10 mouse cellular contexts compared by ENCODE assay signal in the genomic region with DNA sequence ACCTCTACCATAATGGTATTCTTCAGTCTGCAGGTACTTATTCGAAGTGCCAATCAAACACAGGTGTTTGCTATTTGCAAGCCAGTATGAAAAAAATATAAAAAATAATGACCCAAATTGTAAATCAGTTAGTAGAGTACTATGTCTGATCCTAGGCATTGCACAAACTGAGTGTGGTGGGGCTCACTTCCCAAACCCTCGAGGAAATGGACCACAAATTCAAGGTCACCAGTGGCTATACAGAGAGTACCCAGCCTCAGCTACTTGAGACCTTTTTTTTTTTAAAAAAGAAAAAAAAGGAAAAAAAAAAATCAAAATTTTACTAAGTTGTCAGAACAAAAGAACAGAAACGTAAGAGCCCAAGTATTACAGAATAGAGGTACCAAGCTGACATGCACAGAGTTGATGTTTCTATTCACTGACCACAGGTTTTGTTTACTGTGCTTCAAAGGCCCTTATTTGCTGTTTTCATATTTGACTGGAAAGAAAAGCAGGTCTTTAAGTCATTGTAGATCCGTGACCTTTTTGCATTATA. TPM values are rescaled to one million over a fixed set of nuclear protein-coding genes. Genes with fewer than 3 reads are reported as not detected.
DNase-seq lines count a peak whose midpoint lies in the region; ATAC-seq and TF ChIP-seq lines count a peak whose summit lies in the region.
"Had no signal": no experiment of that assay in that cellular context is flagged by ENCODE, and none has a peak within 500 bp of the region (broad histone marks: within the 10 kb centered on the region; RNA-seq: fewer than 3 reads in every experiment).

No protein-coding gene starts in this region.

- WGBS in heart, embryonic 11.5 days (ENCODE audit: insufficient replicate concordance) = 83% methylated on average over 4 of the region's 4 CpGs
- 62% methylated on average over 4 of the region's 4 CpGs for WGBS in stomach, embryonic 15.5 days
- WGBS in stomach, postnatal 0 days = 50% methylated on average over 4 of the region's 4 CpGs
- WGBS in limb, embryonic 11.5 days = 86% methylated on average over 4 of the region's 4 CpGs
- 61% methylated on average over 4 of the region's 4 CpGs for WGBS in stomach, embryonic 16.5 days

- no peak for DNase-seq in heart, adult 18-20 months
- no peak for DNase-seq in stomach, postnatal 0 days (ENCODE audit: low spot score)
- DNase-seq in limb, embryonic 11.5 days (ENCODE audit: low spot score) = no peak
- DNase-seq in thymus, postnatal 36 days = no peak
- DNase-seq: cerebellum, adult 8-10 months; kidney, postnatal 10 days had no signal

- H3K9ac ChIP-seq in heart, embryonic 11.5 days (ENCODE audit: low read depth, low read length) = no peak overlapping the region
- H3K9ac ChIP-seq in stomach, embryonic 15.5 days = no peak overlapping the region
- H3K9ac ChIP-seq in stomach, postnatal 0 days (ENCODE audit: low read length) = no peak overlapping the region
- H3K9ac ChIP-seq in limb, embryonic 11.5 days (ENCODE audit: low read length) = no peak overlapping the region
- H3K9ac ChIP-seq in stomach, embryonic 16.5 days (ENCODE audit: low read length) = no peak overlapping the region

- H3K36me3 ChIP-seq in heart, embryonic 11.5 days (ENCODE audit: control insufficient read depth, insufficient read depth, low read length) = no peaks in the 10 kb centered on the region; the same call in 1 of the 2 replicates
- no peaks in the 10 kb centered on the region for H3K36me3 ChIP-seq in stomach, embryonic 15.5 days
- H3K36me3 ChIP-seq in stomach, postnatal 0 days (ENCODE audit: control insufficient read depth, insufficient read depth, low read length) = no peaks in the 10 kb centered on the region
- H3K36me3 ChIP-seq in limb, embryonic 11.5 days (ENCODE audit: control insufficient read depth, insufficient read depth, low read length) = peaks cover 2% of the 10 kb centered on the region; the same call in 1 of the 2 replicates
- no peaks in the 10 kb centered on the region for H3K36me3 ChIP-seq in stomach, embryonic 16.5 days (ENCODE audit: control insufficient read depth, insufficient read depth, low read length)

- 0 out of 2 replicates have a peak overlapping the region, but pooled peaks have one; percentile 8 for H3K4me3 ChIP-seq in heart, embryonic 11.5 days (ENCODE audit: low read depth, low read length)
- H3K4me3 ChIP-seq in stomach, embryonic 15.5 days (replicated peaks) = no peak overlapping the region
- no peak overlapping the region for H3K4me3 ChIP-seq in stomach, postnatal 0 days (ENCODE audit: low read depth, low read length)
- peak overlapping the region; percentile 5; the same call in 1 of the 2 replicates for H3K4me3 ChIP-seq in limb, embryonic 11.5 days (ENCODE audit: low read depth, low read length)
- H3K4me3 ChIP-seq in stomach, embryonic 16.5 days (replicated peaks; ENCODE audit: low read length) = no peak overlapping the region

- H3K4me2 ChIP-seq in heart, embryonic 11.5 days = peak overlapping the region; percentile 31
- peak overlapping the region; percentile 20; the same call in 1 of the 2 replicates for H3K4me2 ChIP-seq in stomach, embryonic 15.5 days
- no peak overlapping the region for H3K4me2 ChIP-seq in stomach, postnatal 0 days (replicated peaks; ENCODE audit: low read depth)
- peak overlapping the region; percentile 25; the same call in 1 of the 2 replicates for H3K4me2 ChIP-seq in limb, embryonic 11.5 days (ENCODE audit: low read depth, severe bottlenecking)
- H3K4me2 ChIP-seq in stomach, embryonic 16.5 days (ENCODE audit: low read depth, low read length) = 0 out of 2 replicates have a peak overlapping the region, but pooled peaks have one; percentile 56

- peaks cover 21% of the 10 kb centered on the region for H3K4me1 ChIP-seq in heart, embryonic 11.5 days (ENCODE audit: control insufficient read depth, insufficient read depth, low read length)
- peaks cover 15% of the 10 kb centered on the region for H3K4me1 ChIP-seq in stomach, embryonic 15.5 days
- H3K4me1 ChIP-seq in stomach, postnatal 0 days (replicated peaks; ENCODE audit: control insufficient read depth, insufficient read depth) = no peaks in the 10 kb centered on the region
- peaks cover 12% of the 10 kb centered on the region for H3K4me1 ChIP-seq in limb, embryonic 11.5 days (ENCODE audit: control insufficient read depth, insufficient read depth, low read length)
- peaks cover 24% of the 10 kb centered on the region for H3K4me1 ChIP-seq in stomach, embryonic 16.5 days (ENCODE audit: control insufficient read depth, insufficient read depth, low read length)

- TF ChIP-seq EP300 in stomach, postnatal 0 days (optimal IDR thresholded peaks at IDR 0.05) = no peak

- H3K27ac ChIP-seq in heart, embryonic 11.5 days (ENCODE audit: low read depth, low read length) = no peak overlapping the region
- H3K27ac ChIP-seq in stomach, embryonic 15.5 days = no peak overlapping the region
- H3K27ac ChIP-seq in stomach, postnatal 0 days (replicated peaks) = no peak overlapping the region
- H3K27ac ChIP-seq in limb, embryonic 11.5 days (replicated peaks; ENCODE audit: low read depth, low read length) = no peak overlapping the region
- no peak overlapping the region for H3K27ac ChIP-seq in stomach, embryonic 16.5 days (ENCODE audit: low read length)

- H3K27me3 ChIP-seq in heart, embryonic 11.5 days (ENCODE audit: control insufficient read depth, insufficient read depth, low read length) = no peaks in the 10 kb centered on the region
- H3K27me3 ChIP-seq in stomach, embryonic 15.5 days (replicated peaks) = no peaks in the 10 kb centered on the region
- H3K27me3 ChIP-seq in stomach, postnatal 0 days (ENCODE audit: control insufficient read depth, insufficient read depth, low read length) = no peaks in the 10 kb centered on the region
- no peaks in the 10 kb centered on the region for H3K27me3 ChIP-seq in limb, embryonic 11.5 days (ENCODE audit: control insufficient read depth, insufficient read depth, low read length)
- no peaks in the 10 kb centered on the region for H3K27me3 ChIP-seq in stomach, embryonic 16.5 days (ENCODE audit: control insufficient read depth, insufficient read depth, low read length)

- H3K9me3 ChIP-seq in heart, embryonic 11.5 days (replicated peaks; ENCODE audit: control insufficient read depth, low read length) = no peaks in the 10 kb centered on the region
- no peaks in the 10 kb centered on the region for H3K9me3 ChIP-seq in stomach, embryonic 15.5 days
- no peaks in the 10 kb centered on the region for H3K9me3 ChIP-seq in stomach, postnatal 0 days (ENCODE audit: control insufficient read depth, low read length)
- no peaks in the 10 kb centered on the region for H3K9me3 ChIP-seq in limb, embryonic 11.5 days (ENCODE audit: control insufficient read depth, low read length)
- no peaks in the 10 kb centered on the region for H3K9me3 ChIP-seq in stomach, embryonic 16.5 days (replicated peaks; ENCODE audit: control insufficient read depth, low read length)

- ATAC-seq in heart, embryonic 11.5 days (replicated peaks; ENCODE audit: insufficient number of reproducible peaks, low FRiP score, low TSS enrichment) = no peak
- no peak for ATAC-seq in stomach, embryonic 15.5 days (ENCODE audit: insufficient read depth, low FRiP score, low read depth)
- no peak for ATAC-seq in stomach, postnatal 0 days (ENCODE audit: low FRiP score, low TSS enrichment)
- no peak for ATAC-seq in limb, embryonic 11.5 days (ENCODE audit: insufficient number of reproducible peaks, low FRiP score, low TSS enrichment, low read depth)
- no peak for ATAC-seq in stomach, embryonic 16.5 days (ENCODE audit: insufficient read depth, low FRiP score)
- ATAC-seq in inflammation-experienced regulatory T-cells, adult 6 months = no peak

- TF ChIP-seq CTCF in stomach, postnatal 0 days (IDR thresholded peaks at IDR 0.05; ENCODE audit: low read depth) = no peak

RNA-seq across cellular contexts. Expression of a gene that starts 2.9 kb away (rescaled TPM):
- polyA plus RNA-seq in heart, embryonic 11.5 days (2014; fragmentation: Nextera tagmentation; extraction: Ambion mirVana) = 73.0 and 83.1 TPM in 2 replicates
- 10 to 100 TPM; 34.3 to 38.7 TPM for total RNA-seq in heart, adult 18-20 months (2021)
- polyA plus RNA-seq in stomach, embryonic 15.5 days (2015; fragmentation: Nextera tagmentation; extraction: Ambion mirVana) = 91.4 and 96.2 TPM in 2 replicates
- polyA plus RNA-seq in stomach, postnatal 0 days (2015; fragmentation: Nextera tagmentation; extraction: Ambion mirVana) = 37.7 and 38.6 TPM in 2 replicates
- 162 and 189 TPM in 2 replicates for polyA plus RNA-seq in limb, embryonic 11.5 days (2014; fragmentation: Nextera tagmentation; extraction: Ambion mirVana)
- polyA plus RNA-seq in stomach, embryonic 16.5 days (2015; fragmentation: Nextera tagmentation; extraction: Ambion mirVana) = 52.8 and 54.5 TPM in 2 replicates
- polyA plus RNA-seq in inflammation-experienced regulatory T-cells, adult 6 months (2017; shearing (Covaris generic)) = 10 to 100 TPM; 35.0 to 40.3 (median 39.9) TPM

RNA-seq across cellular contexts. Expression of a gene that starts 42.5 kb away (rescaled TPM):
- polyA plus RNA-seq in heart, embryonic 11.5 days (2014; fragmentation: Nextera tagmentation; extraction: Ambion mirVana) = 12.3 and 16.1 TPM in 2 replicates
- total RNA-seq in heart, adult 18-20 months (2021) = 1 to 10 TPM; 4.1 to 4.5 TPM
- polyA plus RNA-seq in stomach, embryonic 15.5 days (2015; fragmentation: Nextera tagmentation; extraction: Ambion mirVana) = 11.4 and 11.5 TPM in 2 replicates
- 4.5 and 5.4 TPM in 2 replicates for polyA plus RNA-seq in stomach, postnatal 0 days (2015; fragmentation: Nextera tagmentation; extraction: Ambion mirVana)
- 35.5 and 47.3 TPM in 2 replicates for polyA plus RNA-seq in limb, embryonic 11.5 days (2014; fragmentation: Nextera tagmentation; extraction: Ambion mirVana)
- polyA plus RNA-seq in stomach, embryonic 16.5 days (2015; fragmentation: Nextera tagmentation; extraction: Ambion mirVana) = 11.7 and 13.9 TPM in 2 replicates
- polyA plus RNA-seq in inflammation-experienced regulatory T-cells, adult 6 months (2017; shearing (Covaris generic)) = 10 to 100 TPM in 2 of 3 experiments, 1 to 10 TPM in 1; 8.3 to 16.1 (median 12.8) TPM

Comparison
In these comparisons a context has a peak if more than half of its experiments do, and no peak if none do; other contexts are left out.
1. H3K4me3 ChIP-seq: peak in heart, embryonic 11.5 days (single experiment) and limb, embryonic 11.5 days (single experiment); none in stomach, embryonic 15.5 days (single experiment), stomach, postnatal 0 days (single experiment) and stomach, embryonic 16.5 days (single experiment).